Mouse (Mus musculus) bone marrow, adult 2 months (tissue): Measurements from ENCODE around the gene Tmed8.

Experiments used
- CTCF ChIP-seq: fragments of 200-500 bp; IDR thresholded peaks from 2 replicates; pipeline ENCODE4 v1.5.1; 2011; ENCODE audit warnings: low read length, control low read depth; ENCODE audit not compliant: control insufficient read depth, insufficient read depth
- POLR2A ChIP-seq: fragments of 200-500 bp; IDR thresholded peaks from 2 replicates; pipeline ENCODE4 v1.6.1; 2011; ENCODE audit warnings: low read depth, mild to moderate bottlenecking, control low read depth, low read length, borderline replicate concordance; ENCODE audit not compliant: control insufficient read depth

GRCm38 (mm10) chr12:87127256-87127655 is 73.0 kb downstream of the Tmed8 start:
- TF ChIP-seq CTCF (no peak), POLR2A (no peak)
